Mouse (Mus musculus) embryo, embryonic 10.5 days (tissue): Measurements from ENCODE around the gene A930033H14Rik.
A peak's percentile ranks its signal among the peaks of the same experiment; 100 is the strongest.

ENCODE experiments used
- DNase-seq: peaks from one replicate; pipeline ENCODE4 v3.0.0-alpha.2; 2015; ENCODE audit warnings: low spot score

Gene A930033H14Rik

DNA sequence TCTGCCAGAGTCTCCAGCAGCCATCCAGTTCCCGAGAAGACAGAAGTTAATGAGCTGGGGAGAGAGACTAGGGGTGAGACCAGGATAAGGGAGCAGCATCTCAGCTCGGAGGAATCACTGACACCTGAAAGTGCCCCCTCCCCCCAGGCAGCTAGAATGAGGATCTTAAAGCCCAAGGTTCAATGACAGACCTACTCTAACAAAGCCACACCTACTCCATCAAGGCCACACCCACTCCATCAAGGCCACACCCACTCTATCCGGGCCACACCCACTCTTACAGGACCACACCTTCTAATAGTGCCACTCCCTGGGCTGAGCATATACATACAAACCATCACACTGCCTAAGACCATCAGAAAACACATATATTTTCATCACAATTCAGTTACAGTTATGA is 24.3 kb upstream of the A930033H14Rik start:
- DNase-seq = no peak

DNA sequence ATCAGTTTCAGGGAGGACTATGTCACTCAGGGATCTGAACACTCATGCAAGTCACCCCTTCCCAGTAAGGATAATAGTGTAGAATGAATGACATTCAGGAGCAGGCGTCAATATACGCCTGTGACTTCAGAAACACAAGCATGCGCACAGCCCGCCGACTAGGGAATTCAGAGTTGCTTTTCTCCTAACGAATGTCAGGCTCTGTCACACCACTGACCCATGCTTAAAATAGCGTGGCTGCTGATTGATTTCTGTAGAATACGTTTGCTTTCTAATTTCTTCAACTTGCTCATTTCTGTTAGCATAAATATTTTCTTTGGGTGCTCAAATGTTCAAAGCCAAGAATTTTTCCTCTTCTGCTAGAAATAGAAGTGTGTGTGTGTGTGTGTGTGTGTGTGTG is 13.1 kb upstream of the A930033H14Rik start:
- DNase-seq = no peak

DNA sequence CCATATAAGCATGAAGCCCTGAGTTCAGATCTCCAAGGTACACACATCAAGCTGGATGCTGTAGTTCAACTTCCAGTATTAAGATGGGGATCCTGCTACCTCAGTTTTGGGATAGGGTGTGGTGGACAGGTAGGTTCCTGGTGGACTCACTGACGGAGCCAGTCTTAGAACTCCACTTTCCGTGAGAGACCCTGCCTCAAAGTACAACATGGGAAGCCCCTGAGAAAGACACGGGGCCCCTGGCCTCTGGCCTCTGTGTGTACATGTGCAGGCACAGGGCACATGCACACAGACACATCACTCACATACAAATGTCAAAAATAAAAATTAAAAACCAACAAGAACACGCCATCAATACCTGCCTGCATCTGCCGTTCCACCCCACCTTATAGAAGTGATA is 12.6 kb upstream of the A930033H14Rik start:
- DNase-seq = no peak

DNA sequence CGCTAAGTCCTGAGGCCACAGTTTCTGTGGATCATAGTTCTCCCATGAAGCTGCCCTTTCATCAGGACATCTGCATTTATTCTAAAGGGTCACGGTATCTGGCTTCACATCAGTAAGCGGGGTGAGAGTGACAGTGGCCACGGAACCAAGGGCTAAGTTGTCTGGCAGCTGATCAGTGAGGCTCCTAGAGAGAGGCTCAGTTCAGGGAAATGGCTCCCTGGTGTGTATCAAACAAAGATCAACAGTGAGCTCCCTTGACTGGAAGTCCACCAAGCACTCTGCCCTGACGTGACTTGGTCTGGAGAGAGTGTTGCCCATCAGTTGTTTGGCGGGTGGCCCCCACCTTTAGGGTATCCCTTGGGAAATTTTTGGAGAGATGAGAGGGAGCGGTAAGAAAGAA is 11.4 kb upstream of the A930033H14Rik start:
- DNase-seq = no peak

DNA sequence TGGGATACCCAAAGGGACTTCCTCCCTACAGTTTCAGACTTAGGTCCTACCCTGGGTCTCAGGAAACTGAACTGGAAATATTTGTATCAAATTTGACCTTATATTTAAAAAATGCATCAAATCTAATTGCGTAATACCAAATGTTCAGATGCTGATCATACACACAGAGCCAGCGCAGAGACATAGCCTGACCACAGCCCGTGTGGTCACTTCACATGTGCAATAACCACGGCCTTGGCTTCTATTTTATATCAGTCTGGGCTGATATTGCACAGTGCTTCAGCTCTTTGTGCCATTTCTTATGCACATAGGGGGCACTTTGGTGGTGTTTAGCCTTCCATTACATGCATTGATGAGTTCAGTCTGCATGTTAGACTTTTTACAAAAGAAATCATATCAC is 10.3 kb upstream of the A930033H14Rik start:
- DNase-seq = no peak

DNA sequence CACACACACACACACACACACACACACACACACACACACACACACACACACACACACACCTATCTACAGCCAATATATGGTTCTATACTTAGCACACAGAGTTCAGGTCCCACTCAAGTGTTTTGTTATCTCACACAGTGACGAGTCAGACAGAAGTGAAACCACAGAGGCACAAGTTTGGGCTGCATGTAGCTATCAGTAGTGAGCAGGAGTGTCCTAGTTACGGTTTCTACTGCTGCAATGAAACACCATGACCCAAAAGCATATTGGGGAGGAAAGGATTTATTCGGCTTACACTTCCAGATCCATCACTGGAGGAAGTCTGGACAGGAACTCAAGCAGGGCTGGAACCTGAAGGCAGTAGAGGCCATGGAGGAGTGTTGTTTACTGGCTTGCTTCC is 9.1 kb upstream of the A930033H14Rik start:
- DNase-seq = no peak

DNA sequence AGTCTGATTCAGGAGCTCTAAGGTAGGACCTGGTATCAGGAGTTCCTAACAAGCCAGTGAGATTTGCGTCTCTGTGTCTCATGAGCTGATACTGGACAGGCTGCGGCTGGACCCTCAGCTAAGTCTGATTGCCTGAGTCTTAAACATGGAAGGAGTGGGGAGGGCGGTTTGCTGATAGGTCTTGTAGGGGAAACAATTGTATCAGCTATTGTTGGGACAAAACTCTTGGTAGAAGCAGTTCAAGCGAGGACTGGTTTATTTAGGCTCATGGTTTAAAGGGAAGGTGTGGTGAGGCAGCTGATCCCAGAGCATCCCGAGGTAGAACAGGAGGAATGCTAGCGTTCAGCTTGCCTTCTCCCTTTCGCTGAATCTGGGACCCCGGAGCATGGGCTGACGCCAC is 8.2 kb upstream of the A930033H14Rik start:
- no peak for DNase-seq

DNA sequence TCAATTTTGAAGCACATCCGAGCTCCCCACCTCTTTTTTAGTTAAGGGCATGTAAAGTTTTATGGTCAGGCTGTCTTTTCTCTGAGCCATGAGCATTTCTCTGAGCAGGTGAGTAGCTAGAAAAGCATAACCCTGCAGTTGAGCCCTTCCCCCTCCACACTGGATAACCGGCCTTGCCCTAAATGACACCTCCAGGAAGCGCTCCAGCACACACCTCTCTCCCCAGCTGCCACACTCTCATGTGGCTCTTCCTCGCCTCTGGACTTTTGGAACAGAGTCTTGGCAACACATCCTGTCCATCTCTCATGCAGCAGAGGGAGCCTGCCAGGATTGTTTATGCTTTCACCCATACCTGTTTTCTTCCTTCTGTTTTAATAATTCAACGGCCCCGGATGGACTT is 7.4 kb upstream of the A930033H14Rik start:
- DNase-seq = no peak

DNA sequence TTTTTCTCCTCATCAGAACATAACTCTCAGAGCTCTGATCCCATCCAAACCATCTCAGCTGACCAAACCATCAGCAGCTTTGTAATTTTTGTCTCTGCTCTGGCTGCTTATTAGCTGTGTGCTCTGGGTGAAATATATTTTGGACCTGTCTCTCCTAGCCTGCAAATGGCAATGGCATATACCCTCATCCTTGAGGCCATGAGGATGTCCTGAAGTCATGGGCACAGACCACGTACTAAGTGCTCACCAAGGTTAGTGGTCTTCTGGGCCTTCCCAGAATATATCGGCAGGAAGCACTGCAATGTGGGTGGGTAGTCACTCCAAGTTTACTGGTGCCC is 6.4 kb upstream of the A930033H14Rik start:
- DNase-seq = no peak

DNA sequence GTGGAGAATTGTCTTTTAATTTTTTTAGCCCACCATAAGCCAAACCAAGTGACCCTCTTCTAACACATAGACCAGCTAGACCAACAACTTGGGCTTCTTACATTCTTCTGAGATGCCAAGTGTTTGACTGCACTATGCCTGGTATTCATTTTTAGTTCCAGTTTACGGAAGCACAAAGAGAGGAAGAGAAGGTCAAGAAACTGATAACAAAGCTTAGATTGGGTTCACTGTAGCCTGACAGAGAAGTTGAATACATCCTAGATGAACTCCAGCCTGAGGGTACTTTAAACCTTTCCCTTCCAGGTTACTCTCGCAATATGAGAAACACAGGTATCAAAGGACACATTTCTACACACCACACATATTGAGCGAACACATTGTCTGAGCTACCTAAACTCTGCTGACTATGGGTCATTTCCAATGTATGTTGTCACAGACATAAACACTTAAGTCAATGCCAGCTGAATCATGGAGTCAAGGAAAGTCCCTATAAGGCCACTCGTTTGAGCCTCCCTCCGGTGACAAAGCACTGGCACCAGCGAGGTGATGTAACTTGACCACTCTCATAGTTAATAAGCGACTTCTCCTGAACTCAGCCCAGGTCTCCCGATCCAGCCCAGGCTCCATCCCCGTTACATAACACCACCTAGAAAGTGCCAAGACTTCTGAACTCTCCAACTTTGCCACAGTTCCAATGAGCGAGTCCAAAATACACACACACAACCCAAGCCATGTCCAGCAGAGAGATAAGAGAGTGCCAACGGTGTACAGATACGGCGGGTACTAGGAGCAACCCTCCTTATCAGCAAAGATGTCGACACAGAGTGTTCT is 5.8 kb upstream of the A930033H14Rik start:
- DNase-seq = no peak

DNA sequence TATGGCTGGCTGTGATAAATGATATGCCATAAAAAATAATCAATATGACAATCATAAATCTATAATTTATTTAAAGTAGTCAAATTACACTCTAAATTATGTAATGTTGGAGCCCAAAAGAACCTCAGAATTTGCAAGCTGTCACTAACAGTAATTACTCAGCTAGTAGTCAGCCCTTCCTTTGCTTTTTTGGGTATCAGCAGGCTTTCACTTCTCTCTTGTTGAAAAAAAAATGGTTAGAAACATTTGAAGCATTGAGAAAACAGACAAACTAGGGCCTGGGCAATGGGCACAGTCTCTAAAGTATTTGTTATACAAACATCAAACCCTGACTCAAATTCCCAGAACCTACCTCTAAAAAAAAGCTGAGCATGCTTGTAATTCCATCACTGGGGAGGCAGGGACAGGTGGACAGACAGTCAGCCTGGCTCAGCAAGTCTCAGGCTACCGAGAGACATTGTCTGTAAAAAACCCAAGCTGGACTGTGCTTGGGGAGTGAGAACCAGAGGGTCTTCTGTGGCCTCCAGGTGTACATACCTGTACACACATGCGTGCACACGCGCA is 4.3 kb upstream of the A930033H14Rik start:
- no peak for DNase-seq

DNA sequence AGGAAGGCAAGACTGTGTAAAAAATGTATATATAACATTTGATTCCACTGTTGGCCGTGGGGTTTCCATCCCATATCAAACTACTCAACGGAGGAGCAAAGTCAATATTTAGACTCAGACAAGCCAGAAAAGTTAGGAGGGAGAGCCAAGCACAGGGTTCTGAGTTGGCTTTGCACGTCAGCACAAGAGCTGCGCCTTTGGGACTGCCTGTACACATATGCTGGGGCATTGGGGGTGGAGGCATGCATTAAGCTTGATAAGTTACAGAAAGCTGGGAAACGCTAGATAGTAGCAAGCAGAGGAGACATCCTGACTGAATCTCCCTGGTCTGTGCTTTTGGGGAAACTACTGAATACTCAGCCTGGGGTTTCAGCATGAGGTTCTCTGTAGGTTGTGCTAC is 1.1 kb upstream of the A930033H14Rik start:
- DNase-seq = no peak

DNA sequence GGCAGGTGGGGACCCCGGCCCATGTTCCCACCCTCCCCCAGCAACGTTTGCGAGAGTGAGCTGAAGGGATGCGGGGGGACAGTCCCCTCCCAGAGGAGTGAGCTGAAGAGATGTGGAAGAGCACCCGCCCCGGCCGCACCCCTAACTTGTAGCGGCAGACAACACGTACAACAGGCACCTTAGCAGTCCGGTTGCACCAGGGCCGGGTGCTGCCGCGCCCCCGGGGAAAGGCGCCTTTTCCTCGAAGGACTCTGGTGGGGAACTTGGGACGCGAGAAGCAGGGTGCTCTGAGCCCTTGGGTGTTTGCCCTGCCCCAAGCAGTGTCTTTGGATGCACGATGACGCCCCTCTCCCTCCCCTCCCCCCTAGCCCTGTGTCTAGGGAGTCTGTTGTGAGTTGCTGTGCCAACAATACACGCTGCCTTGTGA is 566 bp upstream of the A930033H14Rik start:
- peak; percentile 71 for DNase-seq

DNA sequence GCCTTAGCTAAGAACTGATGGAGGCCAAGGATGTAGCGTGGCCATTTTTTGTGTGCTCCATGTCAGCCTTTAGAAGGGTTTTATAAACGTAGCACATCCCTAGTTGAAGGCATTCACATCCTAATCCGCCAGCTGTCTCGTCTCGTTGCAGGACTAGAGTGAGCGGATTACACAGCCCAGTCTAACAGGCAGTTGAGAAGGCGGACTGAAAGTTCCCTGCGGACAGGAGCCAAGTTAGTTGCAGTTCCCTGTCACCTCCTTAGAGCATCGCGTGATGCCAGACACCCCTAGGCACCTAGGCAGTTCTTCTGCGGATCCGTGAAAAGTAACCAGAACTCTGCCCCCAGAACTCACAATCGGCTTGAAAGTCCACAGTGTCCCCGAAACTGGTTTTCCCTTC is 922 bp downstream of the A930033H14Rik start:
- DNase-seq = peak; percentile 75

DNA sequence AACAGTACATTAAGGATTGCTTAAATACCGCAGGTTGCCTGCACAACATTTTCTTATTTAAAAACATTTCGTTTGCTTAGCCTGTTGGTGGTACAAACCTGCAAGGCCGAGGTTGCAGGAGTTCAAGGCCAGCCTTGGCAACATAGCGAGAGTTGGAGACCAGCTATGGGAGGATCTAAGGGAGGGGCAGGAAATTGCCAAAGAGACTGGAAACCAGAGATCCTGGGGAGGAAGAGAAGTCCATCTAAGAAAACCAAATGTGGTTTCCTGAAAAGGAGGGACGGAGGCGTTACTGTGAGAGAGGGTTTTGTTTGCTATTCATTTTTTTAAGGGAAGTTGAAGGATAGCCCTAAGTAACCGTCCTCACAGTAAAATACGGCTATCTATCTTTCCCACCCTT is 1.3 kb downstream of the A930033H14Rik start:
- DNase-seq = no peak

DNA sequence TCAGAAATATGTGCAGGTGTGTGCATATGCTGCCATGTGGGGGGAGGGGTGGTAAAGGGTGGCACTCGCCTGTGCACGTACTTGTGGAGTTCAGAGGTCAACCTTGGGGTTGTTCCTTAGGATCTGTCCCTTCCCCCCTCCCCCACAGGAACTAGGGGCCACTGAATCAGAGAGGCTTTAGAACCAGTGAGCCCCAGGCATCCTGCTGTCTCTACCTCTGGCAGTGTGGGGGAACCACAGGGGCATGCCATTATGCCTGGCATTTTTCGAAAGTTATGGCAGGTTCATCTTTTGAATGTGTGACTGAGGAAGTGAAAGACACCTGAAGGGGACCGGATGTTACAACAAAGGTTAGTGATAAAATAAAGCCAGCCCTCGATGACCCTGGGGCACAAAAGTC is 2.2 kb downstream of the A930033H14Rik start:
- DNase-seq = no peak

DNA sequence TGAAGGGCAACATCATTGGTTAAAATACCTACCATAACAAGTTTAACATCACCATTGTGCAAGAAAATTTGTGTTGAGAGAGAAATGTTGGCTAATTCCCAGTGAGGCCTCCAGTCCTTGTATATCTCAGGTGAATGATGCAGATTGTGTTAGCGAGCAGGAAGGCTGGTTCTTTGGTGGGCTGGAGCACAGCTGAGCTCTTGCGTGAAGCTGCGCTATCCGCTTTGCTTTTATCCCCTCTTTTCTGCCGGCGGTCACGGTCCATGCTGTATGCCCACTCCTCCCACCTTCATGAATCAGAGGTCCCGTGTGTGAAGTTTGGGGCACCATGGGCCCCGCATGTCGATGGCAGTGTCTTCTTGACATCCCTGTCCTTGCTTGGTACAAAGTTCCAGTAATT is 2.9 kb downstream of the A930033H14Rik start:
- no peak for DNase-seq

DNA sequence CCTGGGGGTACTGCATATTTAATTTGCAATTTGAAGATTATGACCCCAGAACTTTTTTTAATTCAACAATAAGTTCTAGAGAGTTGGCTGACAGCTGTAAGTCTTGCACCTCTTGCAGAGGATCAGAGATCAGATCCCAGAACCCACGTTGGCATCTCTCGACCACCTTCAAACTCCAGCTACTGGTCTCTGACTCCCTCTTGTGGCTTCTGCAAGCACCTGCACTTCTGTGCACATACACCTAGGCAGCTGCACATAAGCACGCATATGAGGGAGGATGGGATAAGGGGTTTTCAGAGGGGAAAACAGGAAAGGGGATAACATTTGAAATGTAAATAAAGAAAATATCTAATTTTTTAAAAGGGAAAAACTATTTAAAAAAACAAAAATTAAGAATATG is 4.2 kb downstream of the A930033H14Rik start:
- DNase-seq = no peak

DNA sequence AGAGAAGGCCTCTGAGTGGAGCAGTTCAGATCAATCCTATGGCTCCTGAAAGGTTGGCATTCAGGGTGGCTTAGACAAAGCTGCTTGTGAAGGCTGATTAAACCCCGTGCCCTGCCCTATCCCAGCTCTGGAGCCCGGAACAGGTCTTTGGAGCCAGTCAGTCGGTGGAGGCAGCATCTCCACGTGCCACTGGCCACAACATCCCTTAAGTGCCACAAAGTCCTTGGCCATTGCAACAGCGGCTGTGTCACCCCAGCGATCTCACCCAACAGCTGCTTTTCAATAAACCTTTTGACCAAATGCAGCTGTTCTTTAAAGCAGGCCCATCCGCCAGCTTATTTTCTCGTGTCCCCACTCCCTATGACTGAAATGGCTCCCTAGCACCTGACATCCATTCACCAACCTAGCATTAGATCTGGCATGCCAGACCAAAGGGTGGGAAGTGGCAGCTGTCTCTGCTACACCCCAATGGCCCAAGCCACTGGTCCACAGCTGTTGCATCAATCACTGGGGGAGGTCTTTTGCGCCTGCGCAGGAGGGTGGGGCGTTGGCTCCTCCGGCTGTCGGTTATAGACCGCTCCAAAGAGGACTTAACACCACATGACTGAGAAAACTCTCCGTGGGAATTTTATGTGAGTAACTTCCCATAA is 4.8 kb downstream of the A930033H14Rik start:
- no peak for DNase-seq

DNA sequence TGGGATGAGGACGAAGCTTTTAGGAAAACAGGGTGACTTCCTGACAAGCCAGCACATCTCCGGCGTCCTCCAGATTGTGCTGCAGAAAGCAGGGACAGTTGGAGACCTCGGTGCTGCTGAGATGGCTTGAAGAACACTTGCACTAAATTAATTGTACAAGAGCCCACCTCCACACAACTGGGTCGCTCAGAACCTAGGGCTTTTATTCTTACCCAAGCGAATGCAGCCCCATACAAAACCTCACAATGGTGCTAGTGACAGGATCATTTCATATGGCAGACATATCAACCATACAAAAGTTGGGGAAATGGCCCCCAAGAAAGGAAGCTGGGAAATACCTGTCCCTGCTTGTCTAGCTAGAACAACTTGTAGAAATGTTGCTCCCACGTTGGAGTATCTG is 5.4 kb downstream of the A930033H14Rik start:
- no peak for DNase-seq

DNA sequence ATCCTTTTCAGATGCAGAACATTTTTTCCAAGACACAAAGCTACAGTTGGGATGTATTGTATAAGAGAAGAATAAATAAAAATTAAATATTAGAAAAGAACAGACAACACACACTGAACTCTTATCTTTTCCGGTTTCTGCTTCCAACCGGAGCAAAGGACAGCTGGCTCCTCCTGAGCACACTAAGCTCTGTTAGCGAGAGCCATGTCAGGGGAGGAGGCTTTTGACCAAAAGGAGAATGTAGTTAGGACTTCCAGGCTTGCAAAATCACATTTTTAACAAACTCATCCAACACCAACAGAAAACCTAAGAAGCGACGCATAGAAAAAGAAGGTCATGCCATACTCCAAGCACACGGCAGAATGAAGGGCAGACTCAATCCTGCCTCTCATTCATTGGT is 6.8 kb downstream of the A930033H14Rik start:
- no peak for DNase-seq

DNA sequence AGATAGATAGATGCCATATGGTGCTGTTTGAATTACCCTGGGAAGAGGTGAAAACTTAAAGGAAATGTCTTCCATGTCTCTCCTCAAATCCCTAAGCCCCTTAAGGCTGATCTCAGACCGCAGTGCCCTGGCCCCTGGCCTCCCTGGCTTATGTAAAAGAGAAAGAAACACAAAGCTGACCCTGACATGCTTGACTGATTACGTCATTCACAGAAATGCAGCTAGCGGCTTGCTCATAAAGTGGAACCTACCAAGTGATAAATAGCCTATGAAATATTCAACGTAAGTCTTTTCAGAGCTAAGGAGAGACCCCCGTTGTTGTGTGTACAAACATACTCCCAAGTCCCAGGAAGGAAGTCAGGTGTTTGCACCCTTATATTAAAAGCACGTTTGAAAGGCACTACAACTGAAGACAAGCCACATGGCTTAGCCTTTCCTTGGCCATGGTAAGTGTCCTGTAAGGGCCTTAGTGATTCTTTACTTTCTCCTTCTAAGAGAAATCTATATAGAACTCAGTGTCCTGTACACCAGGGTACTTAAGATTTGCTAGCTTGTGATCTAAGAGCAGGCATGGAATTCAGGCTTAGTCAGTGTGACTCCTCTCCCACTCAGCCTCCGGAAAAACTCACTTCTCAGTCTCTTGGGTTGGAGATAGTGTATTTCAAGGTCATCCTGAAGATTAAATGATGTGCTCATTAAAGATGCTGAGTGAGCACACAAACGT is 8.1 kb downstream of the A930033H14Rik start:
- DNase-seq = peak; percentile 49

DNA sequence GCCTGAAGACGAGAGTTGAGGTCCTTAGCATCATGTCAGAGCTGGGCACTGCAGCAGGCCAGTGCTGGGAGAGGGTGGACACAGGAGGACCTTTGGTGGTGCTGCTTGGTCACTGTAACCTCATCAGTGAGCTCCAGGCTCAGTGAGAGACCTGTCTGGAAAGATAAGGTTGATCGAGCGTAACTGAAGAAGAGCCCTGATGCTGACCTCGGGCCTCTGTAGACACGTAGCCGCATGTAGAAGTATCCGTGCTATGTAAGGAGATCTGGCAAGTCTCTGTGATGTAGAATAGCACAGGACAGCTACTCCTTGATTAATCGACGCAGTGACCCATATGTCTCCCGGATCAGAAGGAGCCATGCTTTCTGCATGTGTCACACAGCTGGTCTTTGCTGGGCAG is 19.2 kb downstream of the A930033H14Rik start:
- no peak for DNase-seq
